Mouse (Mus musculus) limb, embryonic 10.5 days (tissue): ENCODE data around the gene Zscan22. TPM values are rescaled to one million over a fixed set of nuclear protein-coding genes. Genes with fewer than 3 reads are reported as not detected.
"Not testable (repeated sequence)": the region's sequence is repeated elsewhere in the genome, so short reads cannot be mapped to it uniquely, and the experiment has no call there.

ENCODE experiments used
- DNase-seq: peaks from one replicate; pipeline ENCODE4 v3.0.0-alpha.2; 2017; ENCODE audit warnings: low spot score
- H3K27ac ChIP-seq: fragments of 300-500 bp; sonication (generic); 2 replicates; pipeline ENCODE4 v1.5.1; 2016; ENCODE audit warnings: mild to moderate bottlenecking
- H3K27me3 ChIP-seq: fragments of 300-500 bp; sonication (generic); 2 replicates; pipeline ENCODE4 v1.6.1; 2016; ENCODE audit warnings: low read depth, mild to moderate bottlenecking; ENCODE audit not compliant: poor library complexity, severe bottlenecking
- H3K36me3 ChIP-seq: fragments of 300-500 bp; sonication (generic); 2 replicates; pipeline ENCODE4 v1.6.1; 2016; ENCODE audit warnings: mild to moderate bottlenecking, moderate library complexity
- H3K4me1 ChIP-seq: fragments of 300-500 bp; sonication (generic); 2 replicates; pipeline ENCODE4 v1.6.1; 2016
- H3K4me3 ChIP-seq: fragments of 300-500 bp; sonication (generic); 2 replicates; pipeline ENCODE4 v1.5.1; 2016; ENCODE audit warnings: mild to moderate bottlenecking, moderate library complexity
- H3K9me3 ChIP-seq: fragments of 300-500 bp; sonication (generic); replicated peaks from 2 replicates; pipeline ENCODE4 v1.6.1; 2016; ENCODE audit warnings: mild to moderate bottlenecking
- WGBS: fragments of 180-500 bp; shearing (Covaris S2); methylation state at CpG from one replicate; pipeline ENCODE4 v1.1.7; 2016; 5-methylcytosine and 5-hydroxymethylcytosine counted together
- polyA plus RNA-seq: library from polyadenylated mRNA; unstranded; fragments of >200 nt; fragmentation: Nextera tagmentation; extraction: Ambion mirVana; gene quantifications from 2 replicates; pipeline ENCODE4 v1.2.1, GENCODE M21; 2016

Gene Zscan22
- polyA plus RNA-seq, 1 experiment from 2014 or later, result 23.1 TPM

DNA sequence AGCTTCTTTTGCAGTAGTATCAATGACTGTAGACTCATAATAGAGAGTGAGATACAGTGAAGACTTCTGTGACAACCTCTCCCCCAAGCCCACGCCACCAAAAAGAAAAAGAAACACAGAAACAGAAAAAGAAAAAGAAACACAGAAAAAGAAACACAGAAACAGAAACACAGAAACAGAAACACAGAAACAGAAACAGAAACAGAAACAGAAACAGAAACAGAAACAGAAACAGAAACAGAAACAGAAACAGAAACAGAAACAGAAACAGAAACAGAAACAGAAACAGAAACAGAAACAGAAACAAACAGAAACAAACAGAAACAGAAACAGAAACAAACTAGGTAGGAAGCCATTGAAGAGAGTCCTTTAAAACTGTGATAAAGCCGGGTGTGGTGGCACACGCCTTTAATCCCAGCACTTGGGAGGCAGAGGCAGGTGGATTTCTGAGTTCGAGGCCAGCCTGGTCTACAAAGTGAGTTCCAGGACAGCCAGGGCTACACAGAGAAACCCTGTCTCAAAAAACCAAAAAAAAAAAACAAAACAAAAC lies 39.7 kb downstream of the Zscan22 start:
- H3K27ac ChIP-seq, H3K27me3 ChIP-seq, DNase-seq, H3K36me3 ChIP-seq, H3K4me1 ChIP-seq, H3K9me3 ChIP-seq, H3K4me3 ChIP-seq: not testable (repeated sequence)
- WGBS, result 89% methylated on average over 4 of the region's 4 CpGs

DNA sequence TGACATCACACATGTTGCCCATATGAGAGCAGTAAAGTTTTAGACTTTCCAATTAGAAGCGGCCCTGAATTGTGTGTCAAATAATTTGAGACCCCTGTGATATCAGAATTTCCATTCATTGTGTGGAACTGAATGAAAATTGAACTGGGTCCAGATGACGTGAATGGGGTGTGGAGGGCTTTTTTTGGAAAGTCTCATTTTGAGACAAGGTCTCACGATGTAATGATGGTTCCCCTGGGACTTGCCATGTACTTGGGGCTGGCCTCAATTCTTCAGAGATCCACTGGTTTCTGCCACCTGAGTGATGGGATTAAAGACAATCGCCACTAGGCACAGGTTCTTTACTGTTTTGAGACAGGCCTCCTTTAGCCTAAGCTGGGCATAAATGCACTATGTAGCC lies 43.0 kb downstream of the Zscan22 start:
- Histone ChIP-seq H3K9me3 (no peaks in the 10 kb centered on the region), H3K27ac (no peak overlapping the region), H3K36me3 (no peaks in the 10 kb centered on the region), H3K4me1 (no peaks in the 10 kb centered on the region), H3K27me3 (no peaks in the 10 kb centered on the region), H3K4me3 (no peak overlapping the region)
- DNase-seq, result no peak
- 86% methylated on average over 4 of the region's 4 CpGs for WGBS

GRCm38 (mm10) chr7:12943488-12943887 lies 45.9 kb downstream of the Zscan22 start:
- H3K4me3 ChIP-seq, result no peak overlapping the region
- H3K4me1 ChIP-seq, result no peaks in the 10 kb centered on the region
- H3K36me3 ChIP-seq, result no peaks in the 10 kb centered on the region
- no peaks in the 10 kb centered on the region for H3K27me3 ChIP-seq
- H3K9me3 ChIP-seq, result no peaks in the 10 kb centered on the region
- no peak overlapping the region for H3K27ac ChIP-seq
- DNase-seq, result no peak

DNA sequence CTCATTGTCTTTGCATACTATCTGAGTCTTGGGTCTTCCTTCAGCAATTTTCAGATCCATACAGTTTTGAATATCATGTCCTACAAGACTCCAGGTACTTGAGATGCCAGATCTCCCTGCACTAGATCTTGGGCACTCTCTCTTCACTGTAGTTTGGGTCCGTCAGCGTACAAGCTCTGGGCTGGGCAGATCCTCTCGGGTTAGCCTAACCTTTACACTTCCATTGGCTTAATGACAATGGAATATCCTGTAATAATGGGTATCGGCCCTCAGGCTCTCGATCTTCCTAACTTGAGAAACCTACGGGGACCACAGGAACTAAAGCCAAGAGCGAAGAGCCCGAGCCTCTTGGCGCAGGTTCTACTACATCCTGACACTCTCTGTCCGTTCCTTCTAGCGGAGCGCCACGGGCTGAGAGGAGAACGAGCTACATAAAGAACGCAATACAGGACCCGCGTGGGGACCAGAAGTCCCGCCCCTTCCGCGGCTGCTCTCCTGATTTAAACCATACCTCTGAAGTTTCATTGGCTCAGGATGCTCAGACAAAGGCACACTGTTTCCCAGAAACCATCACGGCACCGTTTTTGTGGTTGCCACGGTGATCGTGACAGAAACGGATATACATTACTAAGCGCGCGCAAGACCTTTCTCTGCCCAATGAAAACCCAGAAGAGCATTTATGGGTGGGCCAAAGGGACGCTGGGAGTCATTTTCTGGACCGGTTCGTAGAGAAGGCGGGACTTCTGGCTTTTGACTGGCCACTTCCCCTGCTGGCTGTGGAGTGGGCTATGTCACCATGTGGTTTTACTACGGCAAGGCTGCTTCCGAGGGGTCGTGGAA lies 51.6 kb downstream of the Zscan22 start:
- Histone ChIP-seq H3K4me1 (peaks cover 13% of the 10 kb centered on the region), H3K27ac (peak overlapping the region; percentile 93)
- 11% methylated on average over 35 of the region's 35 CpGs for WGBS

DNA sequence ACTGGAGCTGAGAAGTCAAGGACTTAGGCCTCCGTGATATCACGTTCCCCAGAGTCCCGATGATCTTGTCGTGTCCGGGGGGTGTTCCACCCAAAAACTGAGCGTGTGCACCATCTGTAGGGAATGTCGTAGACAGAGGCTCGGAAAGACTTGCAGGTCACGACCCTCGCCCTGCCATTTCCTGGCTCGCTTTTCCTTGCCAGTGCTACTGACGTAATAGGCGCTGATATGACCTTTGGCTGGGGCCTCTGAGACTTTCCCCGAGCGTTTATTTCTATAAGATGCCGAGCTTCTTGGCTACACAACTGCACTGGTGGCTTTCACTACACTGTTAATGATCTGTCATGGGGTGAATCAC lies 52.2 kb downstream of the Zscan22 start:
- 4% methylated on average over 16 of the region's 16 CpGs for WGBS
- peak overlapping the region; percentile 93 for H3K27ac ChIP-seq
- no peak for DNase-seq
- no peaks in the 10 kb centered on the region for H3K27me3 ChIP-seq
- peaks cover 13% of the 10 kb centered on the region for H3K4me1 ChIP-seq
- H3K9me3 ChIP-seq, result no peaks in the 10 kb centered on the region
- peak overlapping the region; percentile 58 for H3K4me3 ChIP-seq
- no peaks in the 10 kb centered on the region for H3K36me3 ChIP-seq

More for the DNA sequence above, 51.6 kb downstream of the Zscan22 start:
- no peaks in the 10 kb centered on the region for H3K36me3 ChIP-seq
- no peaks in the 10 kb centered on the region for H3K9me3 ChIP-seq
- peak overlapping the region; percentile 58 for H3K4me3 ChIP-seq
- DNase-seq, result peak; percentile 91
- no peaks in the 10 kb centered on the region for H3K27me3 ChIP-seq

GRCm38 (mm10) chr7:12954896-12955295 lies 57.3 kb downstream of the Zscan22 start:
- H3K36me3 ChIP-seq, result no peaks in the 10 kb centered on the region
- no peak for DNase-seq
- H3K9me3 ChIP-seq, result no peaks in the 10 kb centered on the region
- H3K4me1 ChIP-seq, result peaks cover 10% of the 10 kb centered on the region
- 57% methylated on average over 3 of the region's 3 CpGs for WGBS
- H3K4me3 ChIP-seq, result no peak overlapping the region
- no peaks in the 10 kb centered on the region for H3K27me3 ChIP-seq
- no peak overlapping the region for H3K27ac ChIP-seq

GRCm38 (mm10) chr7:12957511-12957910 lies 59.9 kb downstream of the Zscan22 start:
- 80% methylated on average over 5 of the region's 5 CpGs for WGBS

More at GRCm38 (mm10) chr7:12957511-12957910, 59.9 kb downstream of the Zscan22 start:
- Histone ChIP-seq H3K4me3 (no peak overlapping the region), H3K27me3 (no peaks in the 10 kb centered on the region), H3K4me1 (peaks cover 2% of the 10 kb centered on the region; the same call in 1 of the 2 replicates), H3K27ac (no peak overlapping the region), H3K9me3 (no peaks in the 10 kb centered on the region), H3K36me3 (no peaks in the 10 kb centered on the region)
- DNase-seq, result no peak

Other genes with a start within 250 kb of the Zscan22 start
- not detected in 2 replicates for gene Vmn2r55, start 212.8 kb upstream of the Zscan22 start, polyA plus RNA-seq
- not detected in 2 replicates for gene Vmn2r56, start 162.8 kb upstream of the Zscan22 start, polyA plus RNA-seq
- gene Zscan18, start 94.2 kb upstream of the Zscan22 start, polyA plus RNA-seq, result 13.8 and 15.7 TPM in 2 replicates
- gene Zfp329, start 79.0 kb upstream of the Zscan22 start, polyA plus RNA-seq, result 14.8 and 16.8 TPM in 2 replicates
- 30.4 and 32.6 TPM in 2 replicates for gene Zfp110, start 63.1 kb upstream of the Zscan22 start, polyA plus RNA-seq
- gene Zfp128, start 16.6 kb upstream of the Zscan22 start, polyA plus RNA-seq, result 5.0 and 7.4 TPM in 2 replicates
- 1,082 and 1,228 TPM in 2 replicates for gene Rps5, start 24.5 kb downstream of the Zscan22 start, polyA plus RNA-seq
- gene Rnf225, start 29.6 kb downstream of the Zscan22 start, polyA plus RNA-seq, result 0.66 and 0.94 TPM in 2 replicates
- gene Zfp324, start 68.0 kb downstream of the Zscan22 start, polyA plus RNA-seq, result 8.4 and 12.0 TPM in 2 replicates
- gene Zfp446, start 80.0 kb downstream of the Zscan22 start, polyA plus RNA-seq, result 14.0 and 14.9 TPM in 2 replicates
- gene Slc27a5, start 100.4 kb downstream of the Zscan22 start, polyA plus RNA-seq, result not detected in 2 replicates
- 561 and 585 TPM in 2 replicates for gene Trim28, start 101.3 kb downstream of the Zscan22 start, polyA plus RNA-seq
- gene Zbtb45, start 112.2 kb downstream of the Zscan22 start, polyA plus RNA-seq, result 29.1 and 31.8 TPM in 2 replicates
- gene Chmp2a, start 137.0 kb downstream of the Zscan22 start, polyA plus RNA-seq, result 79.6 and 84.2 TPM in 2 replicates
- gene Ube2m, start 140.5 kb downstream of the Zscan22 start, polyA plus RNA-seq, result 182 and 208 TPM in 2 replicates
- gene Mzf1, start 156.9 kb downstream of the Zscan22 start, polyA plus RNA-seq, result 3.3 and 4.4 TPM in 2 replicates
- gene Vmn1r85, start 197.4 kb downstream of the Zscan22 start, polyA plus RNA-seq, result not detected in 2 replicates
- not detected in 2 replicates for gene Vmn1r86, start 222.1 kb downstream of the Zscan22 start, polyA plus RNA-seq
- not detected in 2 replicates for gene Vmn1r87, start 242.3 kb downstream of the Zscan22 start, polyA plus RNA-seq